Mouse (Mus musculus): ENCODE results near the gene Calm5. TPM values are rescaled to one million over a fixed set of nuclear protein-coding genes. Genes with fewer than 3 reads are reported as not detected.
"Not testable (repeated sequence)": the region's sequence is repeated elsewhere in the genome, so short reads cannot be mapped to it uniquely, and the experiment has no call there.

Gene Calm5
- polyA plus RNA-seq, 1 experiment from 2014 or later = not detected

- no peak overlapping the region for H3K27ac ChIP-seq (replicated peaks; ENCODE audit: low read depth, low read length)
- no peaks in the 10 kb centered on the region for H3K27me3 ChIP-seq (ENCODE audit: control insufficient read depth, insufficient read depth, low read length)
- ATAC-seq (ENCODE audit: insufficient number of reproducible peaks, low FRiP score, low TSS enrichment, low read depth) = no peak
- peak overlapping the region; percentile 52 for H3K4me3 ChIP-seq (ENCODE audit: low read depth, low read length)
- peak overlapping the region; percentile 37 for H3K4me2 ChIP-seq (ENCODE audit: low read depth, severe bottlenecking)
- DNase-seq (ENCODE audit: low spot score) = no peak
- peak overlapping the region; percentile 52; the same call in 1 of the 2 replicates for H3K9ac ChIP-seq (ENCODE audit: low read length)
- no peaks in the 10 kb centered on the region for H3K9me3 ChIP-seq (ENCODE audit: control insufficient read depth, low read length)
- H3K4me1 ChIP-seq (ENCODE audit: control insufficient read depth, insufficient read depth, low read length) = 0 out of 2 replicates have a peak, but pooled peaks cover 3% of the 10 kb centered on the region
- peaks cover 11% of the 10 kb centered on the region for H3K36me3 ChIP-seq (ENCODE audit: control insufficient read depth, insufficient read depth, low read length)
- WGBS = 21% methylated on average over 7 of the region's 7 CpGs
These were observed 38.6 kb downstream of the Calm5 start for GRCm38 (mm10) chr13:3892601-3893000.

GRCm38 (mm10) chr13:3893126-3893734 lies 39.3 kb downstream of the Calm5 start:
- WGBS = under 1% methylated on average over 35 of the region's 35 CpGs
- Histone ChIP-seq H3K27me3 (ENCODE audit: control insufficient read depth, insufficient read depth, low read length) (no peaks in the 10 kb centered on the region), H3K36me3 (ENCODE audit: control insufficient read depth, insufficient read depth, low read length) (peaks cover 5% of the 10 kb centered on the region; the same call in 1 of the 2 replicates), H3K9me3 (ENCODE audit: control insufficient read depth, low read length) (no peaks in the 10 kb centered on the region), H3K4me1 (ENCODE audit: control insufficient read depth, insufficient read depth, low read length) (0 out of 2 replicates have a peak, but pooled peaks cover 3% of the 10 kb centered on the region), H3K4me2 (ENCODE audit: low read depth, severe bottlenecking) (peak overlapping the region; percentile 37; the same call in 1 of the 2 replicates), H3K4me3 (ENCODE audit: low read depth, low read length) (peak overlapping the region; percentile 52), H3K27ac (replicated peaks; ENCODE audit: low read depth, low read length) (no peak overlapping the region; the same call in 1 of the 2 replicates), H3K9ac (ENCODE audit: low read length) (peak overlapping the region; percentile 74)
- ATAC-seq (ENCODE audit: insufficient number of reproducible peaks, low FRiP score, low TSS enrichment, low read depth) (peak; percentile 96), DNase-seq (ENCODE audit: low spot score) (peak; percentile 95)

GRCm38 (mm10) chr13:3894549-3894948 lies 40.6 kb downstream of the Calm5 start:
- Histone ChIP-seq H3K9me3 (ENCODE audit: control insufficient read depth, low read length) (no peaks in the 10 kb centered on the region), H3K9ac (ENCODE audit: low read length) (no peak overlapping the region), H3K27ac (replicated peaks; ENCODE audit: low read depth, low read length) (no peak overlapping the region), H3K36me3 (ENCODE audit: control insufficient read depth, insufficient read depth, low read length) (no peaks in the 10 kb centered on the region), H3K27me3 (ENCODE audit: control insufficient read depth, insufficient read depth, low read length) (no peaks in the 10 kb centered on the region), H3K4me3 (ENCODE audit: low read depth, low read length) (no peak overlapping the region), H3K4me1 (ENCODE audit: control insufficient read depth, insufficient read depth, low read length) (0 out of 2 replicates have a peak, but pooled peaks cover 3% of the 10 kb centered on the region), H3K4me2 (ENCODE audit: low read depth, severe bottlenecking) (no peak overlapping the region)
- DNase-seq (ENCODE audit: low spot score) (no peak), ATAC-seq (ENCODE audit: insufficient number of reproducible peaks, low FRiP score, low TSS enrichment, low read depth) (no peak)
- 74% methylated on average over 8 of the region's 8 CpGs for WGBS

DNA sequence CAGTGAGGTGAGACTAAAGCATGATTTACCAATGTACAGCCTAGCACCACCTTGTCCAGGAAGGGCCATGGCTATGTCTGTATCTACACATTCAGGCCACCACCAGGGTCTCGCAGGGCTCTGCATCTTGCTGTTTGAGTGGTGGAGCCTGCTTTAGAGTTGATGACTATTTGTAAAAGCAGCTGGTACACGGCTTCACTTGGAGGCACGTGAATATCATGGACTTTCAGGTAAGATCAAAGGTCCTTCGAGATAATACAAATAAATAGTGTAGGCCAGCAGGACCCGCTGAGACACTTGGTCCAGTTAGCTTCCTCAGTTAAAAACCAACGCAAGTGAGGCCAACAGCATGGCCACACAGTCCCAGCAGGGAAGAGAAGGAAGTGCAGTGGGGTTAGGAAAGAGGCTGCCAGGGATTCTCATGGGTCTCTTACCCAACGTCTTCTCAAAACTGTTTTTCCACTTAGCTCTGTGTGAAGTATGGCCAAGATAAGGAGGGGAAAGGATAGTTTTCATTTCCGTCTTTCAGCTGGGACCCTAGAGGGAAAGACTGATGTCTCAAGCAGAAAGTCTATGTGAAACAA lies 41.5 kb downstream of the Calm5 start:
- H3K9me3 ChIP-seq (ENCODE audit: control insufficient read depth, low read length) = no peaks in the 10 kb centered on the region
- no peaks in the 10 kb centered on the region for H3K36me3 ChIP-seq (ENCODE audit: control insufficient read depth, insufficient read depth, low read length)
- H3K27ac ChIP-seq (replicated peaks; ENCODE audit: low read depth, low read length) = no peak overlapping the region
- no peaks in the 10 kb centered on the region for H3K27me3 ChIP-seq (ENCODE audit: control insufficient read depth, insufficient read depth, low read length)
- DNase-seq (ENCODE audit: low spot score) = no peak
- 85% methylated on average over 8 of the region's 8 CpGs for WGBS
- no peaks in the 10 kb centered on the region for H3K4me1 ChIP-seq (ENCODE audit: control insufficient read depth, insufficient read depth, low read length)
- H3K4me3 ChIP-seq (ENCODE audit: low read depth, low read length) = no peak overlapping the region
- no peak for ATAC-seq (ENCODE audit: insufficient number of reproducible peaks, low FRiP score, low TSS enrichment, low read depth)
- no peak overlapping the region for H3K4me2 ChIP-seq (ENCODE audit: low read depth, severe bottlenecking)
- no peak overlapping the region for H3K9ac ChIP-seq (ENCODE audit: low read length)

GRCm38 (mm10) chr13:3896032-3896431 lies 42.1 kb downstream of the Calm5 start:
- no peaks in the 10 kb centered on the region for H3K36me3 ChIP-seq (ENCODE audit: control insufficient read depth, insufficient read depth, low read length)
- WGBS = 93% methylated on average over 6 of the region's 6 CpGs
- no peak for ATAC-seq (ENCODE audit: insufficient number of reproducible peaks, low FRiP score, low TSS enrichment, low read depth)
- no peaks in the 10 kb centered on the region for H3K27me3 ChIP-seq (ENCODE audit: control insufficient read depth, insufficient read depth, low read length)
- H3K4me3 ChIP-seq (ENCODE audit: low read depth, low read length) = no peak overlapping the region
- DNase-seq (ENCODE audit: low spot score) = no peak
- H3K4me1 ChIP-seq (ENCODE audit: control insufficient read depth, insufficient read depth, low read length) = no peaks in the 10 kb centered on the region
- H3K9me3 ChIP-seq (ENCODE audit: control insufficient read depth, low read length) = no peaks in the 10 kb centered on the region
- no peak overlapping the region for H3K27ac ChIP-seq (replicated peaks; ENCODE audit: low read depth, low read length)
- H3K9ac ChIP-seq (ENCODE audit: low read length) = no peak overlapping the region
- H3K4me2 ChIP-seq (ENCODE audit: low read depth, severe bottlenecking) = no peak overlapping the region

GRCm38 (mm10) chr13:3896913-3897312 lies 42.9 kb downstream of the Calm5 start:
- Histone ChIP-seq H3K9me3 (ENCODE audit: control insufficient read depth, low read length) (no peaks in the 10 kb centered on the region), H3K36me3 (ENCODE audit: control insufficient read depth, insufficient read depth, low read length) (no peaks in the 10 kb centered on the region), H3K4me1 (ENCODE audit: control insufficient read depth, insufficient read depth, low read length) (no peaks in the 10 kb centered on the region), H3K27me3 (ENCODE audit: control insufficient read depth, insufficient read depth, low read length) (no peaks in the 10 kb centered on the region), H3K4me3 (ENCODE audit: low read depth, low read length) (no peak overlapping the region), H3K9ac (ENCODE audit: low read length) (no peak overlapping the region), H3K27ac (replicated peaks; ENCODE audit: low read depth, low read length) (no peak overlapping the region), H3K4me2 (ENCODE audit: low read depth, severe bottlenecking) (no peak overlapping the region)
- ATAC-seq (ENCODE audit: insufficient number of reproducible peaks, low FRiP score, low TSS enrichment, low read depth) = no peak
- DNase-seq (ENCODE audit: low spot score) = peak; percentile 87
- WGBS = 43% methylated on average over 5 of the region's 5 CpGs

DNA sequence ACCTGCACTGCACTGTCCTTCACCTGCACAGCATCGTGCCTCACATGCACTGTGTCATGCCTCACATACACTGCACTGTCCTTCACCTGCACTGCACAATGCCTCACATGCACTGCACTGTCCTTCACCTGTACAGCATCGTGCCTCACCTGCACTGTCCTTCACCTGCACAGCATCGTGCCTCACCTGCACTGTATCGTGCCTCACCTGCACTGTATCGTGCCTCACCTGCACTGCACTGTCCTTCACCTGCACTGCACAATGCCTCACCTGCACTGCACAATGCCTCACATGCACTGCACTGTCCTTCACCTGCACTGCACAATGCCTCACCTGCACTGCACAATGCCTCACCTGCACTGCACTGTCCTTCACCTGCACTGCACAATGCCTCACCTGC lies 44.2 kb downstream of the Calm5 start:
- H3K27me3 ChIP-seq (ENCODE audit: control insufficient read depth, insufficient read depth, low read length); H3K36me3 ChIP-seq (ENCODE audit: control insufficient read depth, insufficient read depth, low read length); H3K9me3 ChIP-seq (ENCODE audit: control insufficient read depth, low read length); H3K4me2 ChIP-seq (ENCODE audit: low read depth, severe bottlenecking); H3K27ac ChIP-seq (replicated peaks; ENCODE audit: low read depth, low read length); H3K4me3 ChIP-seq (ENCODE audit: low read depth, low read length); DNase-seq (ENCODE audit: low spot score); ATAC-seq (ENCODE audit: insufficient number of reproducible peaks, low FRiP score, low TSS enrichment, low read depth); H3K9ac ChIP-seq (ENCODE audit: low read length); H3K4me1 ChIP-seq (ENCODE audit: control insufficient read depth, insufficient read depth, low read length): not testable (repeated sequence)
- 96% methylated on average over 5 of the region's 5 CpGs for WGBS

DNA sequence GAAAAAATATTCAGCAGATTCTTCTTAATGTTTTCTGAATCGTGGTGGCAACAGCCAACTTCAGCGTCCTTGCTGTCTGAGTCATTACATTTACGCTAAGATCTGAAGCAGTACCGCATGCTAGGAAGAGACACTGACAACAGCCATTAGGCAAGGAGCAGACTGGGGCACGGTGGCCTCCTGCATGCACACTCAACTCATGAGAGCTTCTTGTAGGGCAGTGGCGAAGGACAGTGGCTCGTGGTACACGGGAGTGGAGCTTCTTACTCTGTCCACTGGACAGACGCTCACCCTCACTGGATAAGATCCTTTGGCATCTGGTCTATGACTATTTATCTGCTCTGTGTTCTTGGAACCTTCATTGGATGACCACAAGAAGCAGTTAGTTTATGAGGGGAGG lies 45.3 kb downstream of the Calm5 start:
- no peak overlapping the region for H3K9ac ChIP-seq (ENCODE audit: low read length)
- H3K36me3 ChIP-seq (ENCODE audit: control insufficient read depth, insufficient read depth, low read length) = no peaks in the 10 kb centered on the region
- no peak overlapping the region for H3K4me3 ChIP-seq (ENCODE audit: low read depth, low read length)
- no peak overlapping the region for H3K27ac ChIP-seq (replicated peaks; ENCODE audit: low read depth, low read length)
- ATAC-seq (ENCODE audit: insufficient number of reproducible peaks, low FRiP score, low TSS enrichment, low read depth) (no peak), DNase-seq (ENCODE audit: low spot score) (no peak)
- no peaks in the 10 kb centered on the region for H3K27me3 ChIP-seq (ENCODE audit: control insufficient read depth, insufficient read depth, low read length)
- WGBS = 91% methylated on average over 9 of the region's 9 CpGs
- H3K4me2 ChIP-seq (ENCODE audit: low read depth, severe bottlenecking) = no peak overlapping the region
- no peaks in the 10 kb centered on the region for H3K9me3 ChIP-seq (ENCODE audit: control insufficient read depth, low read length)
- H3K4me1 ChIP-seq (ENCODE audit: control insufficient read depth, insufficient read depth, low read length) = no peaks in the 10 kb centered on the region
